Mouse (Mus musculus) liver, embryonic 18 days (tissue): ENCODE measurements around the gene Gm9918. TPM values are rescaled to one million over a fixed set of nuclear protein-coding genes. Genes with fewer than 3 reads are reported as not detected.

ENCODE experiments used
- polyA plus RNA-seq: library from polyadenylated mRNA; depleted of rRNA; stranded (reverse); fragments of >200 nt; gene quantifications from 2 replicates; pipeline ENCODE4 v1.2.3, GENCODE M21; 2012; rRNA removed

The Gm9918 gene
- polyA plus RNA-seq = 0.01 and 0.02 TPM in 2 replicates

DNA sequence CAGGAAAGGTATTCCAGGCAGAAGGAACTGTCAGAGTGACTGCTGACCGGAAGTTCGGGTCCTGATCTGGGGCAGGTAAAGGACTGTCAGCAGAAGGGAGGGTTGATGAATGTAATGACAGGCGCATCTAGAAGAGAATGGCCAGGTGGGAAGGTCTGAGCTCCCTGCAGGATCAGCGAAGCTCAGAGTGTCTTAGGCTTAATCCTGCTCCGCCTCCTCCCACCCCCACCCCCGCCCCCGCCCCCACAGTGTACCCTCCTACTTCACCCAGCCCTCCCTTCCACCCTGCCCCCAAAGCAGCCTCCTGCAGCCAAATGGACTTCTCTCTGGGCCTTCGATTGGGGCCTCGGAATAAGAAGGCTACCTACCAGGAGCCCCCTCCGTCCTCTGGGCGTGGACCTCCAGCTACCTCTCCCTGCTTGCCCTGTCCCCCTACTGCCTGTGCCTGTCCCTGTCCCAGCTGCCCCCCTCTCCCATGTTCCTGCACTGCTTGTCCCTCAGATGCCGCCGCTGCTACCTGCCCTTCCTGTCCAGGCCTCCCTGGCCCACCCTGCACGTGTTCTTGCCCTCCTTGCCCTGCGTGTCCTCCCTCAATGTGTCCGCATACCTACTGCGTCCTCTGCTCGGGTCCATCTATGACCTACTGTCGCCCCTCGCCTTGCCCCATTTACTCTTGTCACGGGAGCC, at the start of gene Gm9918:
Gm9918 (plus strand) TSS at position 290 of the 687 bp plus-strand sequence.

GRCm38 (mm10) chr15:102231748-102232147, 38.6 kb upstream of the Gm9918 start, which contains the start of gene Itgb7:
Itgb7 (minus strand) TSS chr15:102231944.

GRCm38 (mm10) chr15:102257202-102258075, 12.9 kb upstream of the Gm9918 start, which contains the start of gene Rarg:
Rarg (minus strand) TSS chr15:102257517.

GRCm38 (mm10) chr15:102279092-102279782, 8.9 kb downstream of the Gm9918 start, which contains the start of gene Mfsd5:
Mfsd5 (plus strand) TSS chr15:102279454.

DNA sequence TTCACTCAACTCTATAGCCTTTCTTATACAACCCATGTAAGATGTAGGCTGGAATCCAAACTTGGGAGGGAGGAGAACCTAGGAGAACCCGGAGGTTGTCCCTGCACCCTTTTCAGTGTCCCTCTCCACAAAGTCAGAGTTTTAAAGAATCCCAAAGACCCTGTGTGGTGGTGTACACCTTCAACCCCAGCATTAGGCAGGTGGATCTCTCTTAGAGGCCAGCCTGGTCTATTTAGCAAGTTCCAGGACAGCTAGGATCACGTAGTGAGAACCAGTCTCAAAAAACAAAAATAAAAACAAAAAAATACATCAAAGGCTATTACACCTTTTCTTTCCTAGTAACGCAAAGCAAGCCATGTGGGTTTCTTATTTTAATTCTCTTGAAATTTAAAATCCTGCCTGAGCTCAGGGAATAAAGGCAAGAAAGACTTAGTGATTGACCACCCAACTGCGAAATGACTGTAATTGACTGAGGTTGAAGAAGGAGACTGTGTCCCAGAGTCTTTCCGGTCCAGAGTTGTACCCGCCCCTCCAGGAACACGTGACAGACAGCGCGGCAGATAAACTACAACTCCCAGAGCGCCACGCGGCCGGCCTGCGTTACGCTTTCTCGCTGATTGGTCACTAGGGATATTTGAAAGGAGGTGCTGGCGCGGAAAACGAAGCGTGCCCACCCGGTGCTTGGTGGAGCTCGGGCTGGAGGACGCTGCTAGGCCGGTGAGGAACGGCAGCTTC, 25.4 kb downstream of the Gm9918 start, which contains the start of gene Espl1:
Espl1 (plus strand) TSS at position 634 of the 735 bp plus-strand sequence.

Other genes with a start within 250 kb of the Gm9918 start
- 69.9 and 86.6 TPM in 2 replicates for gene Krt18, start 242.4 kb upstream of the Gm9918 start, polyA plus RNA-seq
- gene Eif4b, start 196.8 kb upstream of the Gm9918 start, polyA plus RNA-seq = 57.2 and 64.5 TPM in 2 replicates
- 9.6 and 10.3 TPM in 2 replicates for gene Tns2, start 170.2 kb upstream of the Gm9918 start, polyA plus RNA-seq
- 14.1 and 15.2 TPM in 2 replicates for gene Spryd3, start 134.3 kb upstream of the Gm9918 start, polyA plus RNA-seq
- gene Igfbp6, start 126.2 kb upstream of the Gm9918 start, polyA plus RNA-seq = 2.3 and 2.6 TPM in 2 replicates
- gene Soat2, start 120.0 kb upstream of the Gm9918 start, polyA plus RNA-seq = 26.4 and 26.5 TPM in 2 replicates
- 17.1 and 18.6 TPM in 2 replicates for gene Zfp740, start 67.3 kb upstream of the Gm9918 start, polyA plus RNA-seq
- gene Csad, start 65.8 kb upstream of the Gm9918 start, polyA plus RNA-seq = 137 and 161 TPM in 2 replicates
- gene Itgb7, start 38.6 kb upstream of the Gm9918 start, polyA plus RNA-seq = 2.8 and 2.9 TPM in 2 replicates
- gene Rarg, start 13.0 kb upstream of the Gm9918 start, polyA plus RNA-seq = 3.1 and 3.6 TPM in 2 replicates
- gene Mfsd5, start 8.9 kb downstream of the Gm9918 start, polyA plus RNA-seq = 14.0 and 14.1 TPM in 2 replicates
- 8.2 and 8.8 TPM in 2 replicates for gene Espl1, start 25.7 kb downstream of the Gm9918 start, polyA plus RNA-seq
- gene Pfdn5, start 55.6 kb downstream of the Gm9918 start, polyA plus RNA-seq = 87.7 and 89.5 TPM in 2 replicates
- 25.2 and 28.0 TPM in 2 replicates for gene Myg1, start 61.1 kb downstream of the Gm9918 start, polyA plus RNA-seq
- 18.3 and 19.1 TPM in 2 replicates for gene Aaas, start 80.2 kb downstream of the Gm9918 start, polyA plus RNA-seq
- gene Sp7, start 96.6 kb downstream of the Gm9918 start, polyA plus RNA-seq = 0.01 TPM in 2 replicates
- 8.2 and 8.8 TPM in 2 replicates for gene Sp1, start 135.6 kb downstream of the Gm9918 start, polyA plus RNA-seq
- 0.02 and 0.06 TPM in 2 replicates for gene Amhr2, start 174.8 kb downstream of the Gm9918 start, polyA plus RNA-seq
- 81.6 and 90.5 TPM in 2 replicates for gene Prr13, start 188.5 kb downstream of the Gm9918 start, polyA plus RNA-seq
- 168 and 201 TPM in 2 replicates for gene Pcbp2, start 200.0 kb downstream of the Gm9918 start, polyA plus RNA-seq
- gene Gm10337, start 233.2 kb downstream of the Gm9918 start, polyA plus RNA-seq = not detected in 2 replicates
- gene Map3k12, start 246.5 kb downstream of the Gm9918 start, polyA plus RNA-seq = 1.1 and 1.5 TPM in 2 replicates
- 32.8 and 33.5 TPM in 2 replicates for gene Tarbp2, start 247.6 kb downstream of the Gm9918 start, polyA plus RNA-seq